Mouse (Mus musculus) kidney, postnatal 0 days (tissue): ENCODE data around the gene Naf1. TPM values are rescaled to one million over a fixed set of nuclear protein-coding genes. Genes with fewer than 3 reads are reported as not detected.

Source experiments
- ATAC-seq: fragments of 200-750 bp; cut with Nextera tagmentation; replicated peaks from 2 replicates; pipeline ENCODE4 v1.8.0; 2017; ENCODE audit warnings: low read depth, moderate number of reproducible peaks, moderate TSS enrichment, moderate library complexity; ENCODE audit not compliant: low FRiP score
- DNase-seq: peaks from one replicate; pipeline ENCODE4 v3.0.0-alpha.2; 2016; ENCODE audit warnings: low spot score
- H3K27ac ChIP-seq: fragments of 300-500 bp; sonication (generic); 2 replicates; pipeline ENCODE4 v1.5.1; 2014; ENCODE audit warnings: mild to moderate bottlenecking
- H3K27me3 ChIP-seq: fragments of 300-500 bp; sonication (generic); 2 replicates; pipeline ENCODE4 v1.6.1; 2014; ENCODE audit warnings: low read length, mixed read lengths; ENCODE audit not compliant: insufficient read depth
- H3K36me3 ChIP-seq: fragments of 300-500 bp; sonication (generic); 2 replicates; pipeline ENCODE4 v1.6.1; 2014; ENCODE audit warnings: low read length, mixed read lengths; ENCODE audit not compliant: insufficient read depth
- H3K4me1 ChIP-seq: fragments of 300-500 bp; sonication (generic); replicated peaks from 2 replicates; pipeline ENCODE4 v1.6.1; 2014; ENCODE audit warnings: antibody characterized with exemption, low read length, mixed read lengths; ENCODE audit not compliant: insufficient read depth
- H3K4me2 ChIP-seq: fragments of 300-500 bp; sonication (generic); 2 replicates; pipeline ENCODE4 v1.6.1; 2014; ENCODE audit warnings: mild to moderate bottlenecking, low read length, moderate library complexity, mixed read lengths
- H3K4me3 ChIP-seq: fragments of 300-500 bp; sonication (generic); replicated peaks from 2 replicates; pipeline ENCODE4 v1.5.1; 2014; ENCODE audit warnings: low read depth, low read length
- H3K9ac ChIP-seq: fragments of 300-500 bp; sonication (generic); 2 replicates; pipeline ENCODE4 v1.6.1; 2014; ENCODE audit warnings: low read depth, low read length
- H3K9me3 ChIP-seq: fragments of 300-500 bp; sonication (generic); replicated peaks from 2 replicates; pipeline ENCODE4 v1.6.1; 2016; ENCODE audit warnings: low read length, inconsistent platforms, mixed read lengths
- CTCF ChIP-seq: IDR thresholded peaks from 2 replicates; pipeline ENCODE4 v1.5.1; 2016; ENCODE audit warnings: antibody characterized with exemption, low read depth, mild to moderate bottlenecking, moderate library complexity
- WGBS: fragments of 180-500 bp; shearing (Covaris S2); extraction: QIAGEN DNeasy Blood & Tissue Kit; methylation state at CpG from one replicate; pipeline ENCODE4 v1.1.7; 2014; 5-methylcytosine and 5-hydroxymethylcytosine counted together
- polyA plus RNA-seq: library from polyadenylated mRNA; unstranded; fragments of >200 nt; fragmentation: Nextera tagmentation; extraction: Ambion mirVana; gene quantifications from 2 replicates; pipeline ENCODE4 v1.2.1, GENCODE M21; 2015

Naf1 gene
- polyA plus RNA-seq, 1 experiment from 2014 or later: 5.0 TPM

DNA sequence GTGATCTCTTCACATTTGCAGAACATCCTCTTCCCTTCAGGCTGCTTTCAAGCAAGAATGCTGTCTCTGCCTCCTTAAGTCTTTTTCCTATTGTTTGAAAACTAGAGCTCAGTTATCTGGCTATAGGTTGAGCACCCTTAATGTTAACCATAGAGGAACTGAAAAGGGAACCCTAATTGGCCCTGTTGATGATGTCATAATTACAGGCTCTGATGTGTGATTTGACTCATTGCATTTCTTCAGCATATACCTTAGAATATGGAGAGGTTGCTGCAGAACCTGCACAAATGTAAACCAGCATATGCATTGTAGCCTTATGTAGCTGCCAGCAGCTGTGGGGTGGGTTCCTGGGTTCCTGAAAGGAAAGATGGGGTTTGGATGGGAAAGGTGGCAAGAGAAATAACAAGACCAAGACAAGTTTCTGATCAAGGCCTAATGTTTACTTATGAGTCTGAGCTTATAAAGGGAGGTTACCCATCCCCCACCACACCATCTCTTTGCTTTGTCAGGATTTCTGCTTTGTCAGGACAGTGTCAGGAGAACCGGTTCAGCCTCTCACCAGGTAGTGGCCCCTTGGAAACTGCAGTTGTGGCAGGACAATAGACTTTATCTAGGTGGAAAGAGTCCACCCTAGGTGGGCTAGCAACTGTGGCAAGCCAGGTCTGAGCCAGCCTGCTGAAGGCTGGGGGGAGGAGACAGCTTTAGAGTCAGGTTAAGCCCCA, 9.4 kb downstream of the Naf1 start:
- no peaks in the 10 kb centered on the region for H3K4me1 ChIP-seq
- no peak overlapping the region for H3K4me2 ChIP-seq
- H3K27me3 ChIP-seq: no peaks in the 10 kb centered on the region
- H3K9me3 ChIP-seq: no peaks in the 10 kb centered on the region
- TF ChIP-seq CTCF: no peak
- H3K9ac ChIP-seq: no peak overlapping the region
- H3K27ac ChIP-seq: no peak overlapping the region
- 27% methylated on average over 1 of the region's 1 CpGs for WGBS
- DNase-seq (no peak), ATAC-seq (no peak)
- no peak overlapping the region for H3K4me3 ChIP-seq
- peaks cover 3% of the 10 kb centered on the region; the same call in 1 of the 2 replicates for H3K36me3 ChIP-seq

DNA sequence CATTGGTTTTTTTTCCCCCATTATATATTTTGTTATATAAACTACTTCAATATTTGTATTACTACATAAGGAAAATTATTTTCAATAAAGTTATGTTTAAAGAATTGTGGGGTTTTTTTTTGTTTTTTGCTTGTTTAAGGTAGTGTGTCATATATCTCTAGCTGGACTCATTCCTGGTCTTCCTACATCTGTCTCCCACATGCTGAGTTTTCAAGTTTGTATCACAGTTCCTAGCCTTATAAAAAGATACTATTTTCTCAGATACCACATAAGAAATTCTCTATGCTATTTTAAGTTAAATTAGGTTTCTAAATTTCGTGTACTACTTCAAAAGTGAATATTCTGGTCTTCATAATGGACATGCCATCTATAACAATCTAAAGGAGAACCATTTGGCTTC, 23.8 kb downstream of the Naf1 start:
- DNase-seq (no peak), ATAC-seq (no peak)
- no peak overlapping the region for H3K4me3 ChIP-seq
- H3K9ac ChIP-seq: no peak overlapping the region
- no peaks in the 10 kb centered on the region for H3K9me3 ChIP-seq
- H3K4me1 ChIP-seq: no peaks in the 10 kb centered on the region
- H3K27me3 ChIP-seq: no peaks in the 10 kb centered on the region
- TF ChIP-seq CTCF: no peak
- H3K36me3 ChIP-seq: peaks cover 3% of the 10 kb centered on the region; the same call in 1 of the 2 replicates
- no peak overlapping the region for H3K27ac ChIP-seq
- H3K4me2 ChIP-seq: no peak overlapping the region
- 71% methylated on average over 1 of the region's 1 CpGs for WGBS

DNA sequence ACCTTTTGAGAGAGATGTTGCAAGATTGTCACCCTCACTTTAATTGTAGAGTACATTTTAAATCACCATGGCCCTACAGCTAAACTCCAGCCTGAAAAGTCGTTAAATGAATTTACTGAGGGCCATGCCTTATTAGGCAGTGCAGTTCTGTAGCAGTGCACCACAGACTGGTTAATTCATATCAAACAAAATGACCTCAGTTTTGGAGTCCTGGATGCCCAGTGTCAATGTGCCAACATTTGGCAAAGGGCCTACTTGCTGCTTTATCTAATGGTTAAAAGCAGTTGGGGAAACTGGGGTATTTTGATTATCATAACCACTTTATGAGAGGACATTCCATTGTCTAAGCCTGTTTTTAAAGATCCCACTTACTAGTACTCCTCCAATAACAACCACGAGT, 31.9 kb downstream of the Naf1 start:
- H3K27ac ChIP-seq: no peak overlapping the region
- H3K4me1 ChIP-seq: no peaks in the 10 kb centered on the region
- WGBS: 74% methylated on average over 2 of the region's 2 CpGs
- no peak overlapping the region for H3K4me3 ChIP-seq
- H3K4me2 ChIP-seq: no peak overlapping the region
- no peaks in the 10 kb centered on the region for H3K9me3 ChIP-seq
- ATAC-seq (no peak), DNase-seq (no peak)
- peaks cover 3% of the 10 kb centered on the region; the same call in 1 of the 2 replicates for H3K36me3 ChIP-seq
- H3K27me3 ChIP-seq: no peaks in the 10 kb centered on the region
- no peak for TF ChIP-seq CTCF
- no peak overlapping the region for H3K9ac ChIP-seq

DNA sequence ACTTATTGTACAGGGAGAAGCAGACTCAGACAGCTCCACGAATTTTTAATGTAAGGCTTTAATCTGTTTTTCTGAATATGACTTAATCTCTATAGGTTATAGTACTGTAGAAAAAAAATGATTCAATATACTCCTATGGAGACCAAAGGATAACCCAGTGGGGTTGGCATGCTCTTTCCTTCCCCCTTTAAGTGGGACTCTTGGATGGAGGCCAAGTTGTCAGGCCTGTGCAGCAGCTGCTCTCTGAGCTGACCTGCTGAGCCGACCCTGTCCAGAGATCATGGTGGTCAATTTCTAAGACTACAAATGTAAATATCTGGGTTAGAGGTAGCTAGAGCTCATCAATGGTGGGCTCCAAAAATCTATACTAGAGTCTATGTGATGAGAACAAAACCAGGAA, 45.0 kb downstream of the Naf1 start:
- Histone ChIP-seq H3K27me3 (no peaks in the 10 kb centered on the region), H3K4me1 (no peaks in the 10 kb centered on the region), H3K9me3 (no peaks in the 10 kb centered on the region), H3K9ac (no peak overlapping the region), H3K36me3 (no peaks in the 10 kb centered on the region), H3K4me3 (no peak overlapping the region), H3K4me2 (no peak overlapping the region), H3K27ac (no peak overlapping the region)
- no peak for TF ChIP-seq CTCF
- ATAC-seq: no peak
- 63% methylated on average over 2 of the region's 2 CpGs for WGBS
- no peak for DNase-seq

DNA sequence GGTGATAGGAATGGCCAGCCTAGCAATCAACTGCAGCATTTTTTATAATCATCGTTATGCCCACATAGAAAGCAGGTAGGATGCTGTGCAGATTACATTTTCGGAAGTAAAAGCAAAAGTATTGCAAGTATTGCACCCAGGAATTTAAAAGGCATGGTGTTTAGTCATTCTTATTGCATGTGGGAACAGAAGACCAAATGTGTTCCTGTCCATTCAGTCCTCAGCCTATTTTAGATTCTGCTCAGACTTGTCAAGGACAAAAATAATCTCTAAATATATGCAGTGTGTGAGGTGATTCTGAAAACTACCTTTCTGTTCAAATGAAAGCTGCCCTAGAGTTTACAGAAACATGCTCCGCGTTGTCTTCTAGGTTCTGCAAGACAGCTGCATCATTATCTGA, 45.5 kb downstream of the Naf1 start:
- H3K4me3 ChIP-seq: no peak overlapping the region
- H3K36me3 ChIP-seq: no peaks in the 10 kb centered on the region
- H3K27me3 ChIP-seq: no peaks in the 10 kb centered on the region
- no peak for DNase-seq
- no peak for TF ChIP-seq CTCF
- WGBS: 94% methylated on average over 4 of the region's 4 CpGs
- H3K4me2 ChIP-seq: no peak overlapping the region
- H3K27ac ChIP-seq: no peak overlapping the region
- H3K4me1 ChIP-seq: no peaks in the 10 kb centered on the region
- H3K9me3 ChIP-seq: no peaks in the 10 kb centered on the region
- no peak overlapping the region for H3K9ac ChIP-seq
- no peak for ATAC-seq

DNA sequence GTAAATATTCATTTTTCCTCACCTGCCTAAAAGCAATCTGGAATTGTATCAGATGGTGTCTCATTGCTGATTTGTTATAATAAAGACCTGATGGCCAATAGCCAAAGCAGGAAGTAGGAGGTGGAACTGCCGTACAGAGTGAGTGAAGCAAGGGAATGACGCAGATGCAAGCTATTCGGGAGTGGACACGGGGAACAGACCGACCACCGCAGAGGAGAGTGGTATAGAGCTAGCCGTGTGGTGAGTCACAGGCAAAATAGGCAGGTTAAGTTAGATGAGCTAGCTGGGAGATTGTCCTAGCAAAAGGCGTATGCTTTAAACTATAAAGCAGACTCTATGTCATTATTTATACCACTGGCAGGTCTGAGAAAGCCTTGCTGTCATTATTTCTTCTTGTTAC, 46.1 kb downstream of the Naf1 start:
- Histone ChIP-seq H3K27me3 (no peaks in the 10 kb centered on the region), H3K4me2 (no peak overlapping the region), H3K4me1 (no peaks in the 10 kb centered on the region), H3K9me3 (no peaks in the 10 kb centered on the region), H3K27ac (no peak overlapping the region), H3K9ac (no peak overlapping the region), H3K36me3 (no peaks in the 10 kb centered on the region), H3K4me3 (no peak overlapping the region)
- ATAC-seq (no peak), DNase-seq (no peak)
- TF ChIP-seq CTCF: no peak
- WGBS: 81% methylated on average over 8 of the region's 8 CpGs

DNA sequence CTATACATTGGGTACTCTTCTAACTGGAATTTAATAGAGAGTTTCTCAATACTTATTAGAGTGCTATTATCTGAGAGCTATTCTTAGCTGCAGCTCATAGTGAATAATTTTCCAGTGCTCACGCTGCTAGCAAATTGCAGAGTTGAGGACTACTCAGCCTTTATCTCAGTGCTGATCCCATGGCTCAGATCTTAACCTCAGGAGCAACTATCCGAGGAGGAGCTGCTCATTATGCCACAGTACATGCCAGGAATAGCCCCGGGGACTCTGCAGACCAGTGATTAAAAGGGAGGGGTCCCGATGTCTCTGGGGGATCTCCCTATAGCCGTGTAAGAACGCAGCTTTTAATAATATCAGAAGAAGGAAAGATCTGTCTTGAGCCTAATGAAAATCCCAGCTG, 50.7 kb downstream of the Naf1 start:
- no peak for DNase-seq

More for the DNA sequence above, 50.7 kb downstream of the Naf1 start:
- no peaks in the 10 kb centered on the region for H3K9me3 ChIP-seq
- no peak for TF ChIP-seq CTCF
- no peak overlapping the region for H3K9ac ChIP-seq
- no peak overlapping the region for H3K4me3 ChIP-seq
- no peaks in the 10 kb centered on the region for H3K4me1 ChIP-seq
- ATAC-seq: no peak
- no peak overlapping the region for H3K4me2 ChIP-seq
- H3K36me3 ChIP-seq: no peaks in the 10 kb centered on the region
- H3K27me3 ChIP-seq: no peaks in the 10 kb centered on the region
- no peak overlapping the region for H3K27ac ChIP-seq
- WGBS: 50% methylated on average over 6 of the region's 6 CpGs
